Mouse (Mus musculus) embryonic fibroblast, embryonic 13.5 days (primary cell): ENCODE data around the gene Cyth2.

Source experiments
- CTCF ChIP-seq: IDR thresholded peaks from 2 replicates; pipeline ENCODE4 v1.5.1; 2011; ENCODE audit warnings: mild to moderate bottlenecking, control low read depth, low read length, moderate library complexity, borderline replicate concordance; ENCODE audit not compliant: insufficient read depth
- POLR2A ChIP-seq: IDR thresholded peaks from 2 replicates; pipeline ENCODE4 v1.6.1; 2011; ENCODE audit warnings: low read depth, mild to moderate bottlenecking, control low read depth, low read length, moderate library complexity

GRCm38 (mm10) chr7:45786661-45787413 lies 27.5 kb downstream of the Cyth2 start:
- TF ChIP-seq CTCF = no peak
- peak; percentile 39; the same call in 1 of the 2 replicates for TF ChIP-seq POLR2A
